Mouse (Mus musculus) telencephalon, adult 2 months (tissue): ENCODE data around the gene Hyal2.

ENCODE experiments used
- DNase-seq: peaks from one replicate; pipeline ENCODE4 v3.0.0-alpha.2; 2011; ENCODE audit warnings: low read depth, low spot score

Gene Hyal2

DNA sequence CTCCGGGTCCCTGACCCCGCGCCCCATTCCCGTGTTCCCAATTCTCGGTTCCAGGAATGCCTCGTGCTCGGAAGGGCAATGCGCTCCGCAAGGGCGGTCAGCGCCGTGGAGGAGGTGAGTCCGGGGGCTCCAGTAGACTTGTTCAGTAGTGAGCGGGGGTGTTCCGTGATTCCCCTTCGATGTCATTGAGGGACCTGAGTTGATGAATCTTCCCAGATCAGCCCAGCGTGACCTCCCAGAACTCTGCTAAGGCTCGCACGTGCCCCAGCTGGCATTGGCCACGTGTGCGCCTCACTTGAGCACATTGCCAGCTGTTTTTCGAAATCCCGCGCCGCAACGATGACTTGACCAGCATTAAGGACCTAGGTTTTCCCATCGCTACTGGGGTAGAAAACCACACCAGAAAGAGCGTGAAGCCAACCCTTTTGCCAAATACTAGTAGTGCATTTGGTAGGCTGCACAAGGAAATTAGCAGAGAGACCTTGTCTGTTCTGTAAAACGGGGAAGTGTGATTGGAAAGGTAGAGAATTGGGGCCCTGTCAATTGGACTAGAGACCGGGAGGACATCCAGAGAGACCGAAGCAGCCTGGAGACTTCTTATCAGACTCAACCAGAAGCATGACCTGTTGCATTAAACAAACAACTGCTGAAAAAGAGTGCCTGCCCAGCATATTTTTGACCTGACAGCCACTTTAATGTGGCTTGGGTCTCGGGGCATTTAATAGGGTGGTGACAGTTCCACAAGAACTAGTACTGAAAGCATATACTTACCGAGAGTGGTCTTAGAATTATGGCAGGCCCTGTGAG lies 20.3 kb downstream of the Hyal2 start:
- no peak for DNase-seq

DNA sequence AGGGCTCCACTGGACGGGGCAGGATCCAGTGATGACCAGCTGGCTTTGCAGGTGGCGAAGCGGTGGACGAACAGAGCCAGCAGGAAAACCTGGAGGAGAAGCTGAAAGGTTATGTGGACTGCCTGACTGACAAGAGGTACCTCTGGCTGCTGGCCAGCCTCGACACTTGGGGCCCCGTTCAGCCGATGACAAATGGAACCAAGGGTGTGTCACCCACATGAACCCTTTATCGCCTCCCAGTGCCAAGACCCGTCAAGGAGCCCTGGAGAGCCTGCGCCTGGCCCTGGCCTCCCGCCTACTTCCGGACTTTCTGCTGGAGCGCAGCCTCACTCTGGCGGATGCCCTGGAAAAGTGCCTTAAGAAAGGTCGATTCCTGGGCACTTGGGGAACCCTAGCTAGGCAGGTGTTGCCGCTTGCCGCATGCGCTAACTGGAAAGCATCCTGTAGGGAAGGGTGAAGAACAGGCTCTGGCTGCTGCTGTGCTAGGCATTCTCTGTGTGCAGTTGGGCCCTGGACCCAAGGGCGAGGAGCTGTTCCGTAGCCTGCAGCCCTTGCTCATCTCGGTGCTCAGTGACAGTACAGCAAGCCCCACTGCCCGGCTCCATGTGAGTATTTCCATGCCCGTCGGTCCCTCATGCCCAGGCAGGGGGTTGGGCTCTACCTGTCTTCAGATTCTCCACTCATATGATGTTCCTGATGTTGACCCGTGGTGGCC lies 22.5 kb downstream of the Hyal2 start:
- no peak for DNase-seq

DNA sequence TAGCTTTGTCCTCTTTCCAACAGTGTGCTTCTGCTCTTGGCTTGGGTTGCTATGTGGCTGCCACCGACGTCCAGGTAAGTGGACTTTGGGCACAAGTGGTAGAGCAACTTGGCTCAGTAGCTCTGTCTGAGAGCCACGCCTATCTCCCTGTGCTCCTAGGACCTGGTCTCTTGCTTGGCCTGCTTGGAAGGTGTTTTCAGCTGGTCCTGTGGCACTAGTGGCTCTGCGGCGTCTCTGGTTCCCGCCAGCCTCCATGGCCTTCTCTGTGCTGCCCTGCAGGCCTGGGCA lies 23.0 kb downstream of the Hyal2 start:
- no peak for DNase-seq

DNA sequence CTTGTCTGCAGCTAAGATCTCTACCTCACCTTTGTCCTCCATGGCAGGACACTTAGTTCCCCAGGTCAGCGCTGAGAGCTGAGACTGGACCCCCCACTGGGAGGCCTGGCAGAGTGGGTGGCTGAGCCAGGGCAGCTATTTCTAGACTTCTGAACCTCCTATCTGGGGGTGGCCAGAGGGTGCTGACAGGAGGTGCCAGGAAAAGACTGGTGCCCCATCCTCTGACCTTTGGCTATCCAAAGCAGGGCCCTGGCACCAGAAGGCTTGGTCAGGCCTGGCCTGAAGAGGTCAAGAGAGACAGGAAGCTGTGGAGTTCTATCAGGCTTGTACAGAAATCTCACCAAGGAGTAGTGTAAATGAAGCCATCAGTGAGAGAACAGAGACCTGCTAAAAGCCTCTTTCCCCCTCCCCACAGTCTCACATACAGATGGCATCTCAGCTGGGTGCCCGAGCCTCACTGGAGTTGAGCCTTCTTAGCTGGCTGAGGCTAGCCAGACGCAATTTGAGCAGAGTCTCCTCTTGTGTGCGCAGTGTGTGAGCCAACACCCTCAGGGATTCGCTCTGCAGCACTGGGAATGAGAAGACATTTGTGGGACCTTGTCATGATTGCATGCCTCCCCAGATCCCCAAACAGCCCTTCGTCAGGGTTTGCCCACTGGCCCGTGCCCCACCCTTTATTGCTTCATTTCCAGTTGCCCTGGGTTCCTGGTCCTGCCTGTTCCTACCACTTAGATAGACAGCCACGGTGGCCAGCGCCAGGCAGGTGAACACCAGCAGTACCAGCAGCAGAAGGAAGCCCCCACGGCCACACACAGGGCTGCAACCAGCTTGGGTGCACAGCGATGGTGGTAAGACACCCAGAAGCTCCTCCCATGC lies 25.6 kb downstream of the Hyal2 start:
- DNase-seq = no peak

DNA sequence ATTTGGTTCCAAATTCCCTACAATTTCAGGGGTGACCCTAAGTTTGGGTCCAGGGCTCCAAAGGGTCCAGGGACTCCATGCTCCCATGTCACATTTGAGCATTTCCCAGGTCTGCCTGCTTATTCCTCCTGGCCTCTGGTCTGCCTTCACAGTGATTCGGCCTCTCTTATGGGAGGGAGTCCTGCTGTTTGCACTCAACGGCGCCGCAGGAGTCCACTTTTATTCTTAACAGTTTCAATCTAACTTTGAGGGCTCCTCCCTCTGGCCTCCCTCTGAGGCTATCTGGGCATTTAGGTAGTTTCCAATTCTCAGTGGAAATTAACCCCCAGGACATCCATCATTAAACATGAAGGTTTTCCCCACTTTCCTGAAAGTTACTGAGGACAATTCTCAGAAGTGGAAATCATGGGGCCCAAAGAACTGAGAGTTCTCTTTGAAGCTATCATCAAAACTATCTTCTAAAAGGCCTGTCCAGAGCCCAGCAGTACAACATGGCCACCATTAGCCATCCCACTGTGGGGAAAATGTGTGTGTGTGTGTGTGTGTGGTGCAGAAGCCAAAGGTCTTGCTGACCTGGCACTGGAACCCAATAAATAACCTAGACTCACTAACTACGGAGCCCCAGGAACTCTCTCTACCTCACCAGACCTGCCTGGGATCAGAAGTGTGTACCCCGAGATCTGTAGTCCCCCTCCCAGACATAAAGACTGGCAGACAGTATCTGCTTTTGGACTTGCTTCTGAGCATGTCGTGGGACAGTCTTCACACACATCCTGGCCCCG lies 26.7 kb downstream of the Hyal2 start:
- no peak for DNase-seq

DNA sequence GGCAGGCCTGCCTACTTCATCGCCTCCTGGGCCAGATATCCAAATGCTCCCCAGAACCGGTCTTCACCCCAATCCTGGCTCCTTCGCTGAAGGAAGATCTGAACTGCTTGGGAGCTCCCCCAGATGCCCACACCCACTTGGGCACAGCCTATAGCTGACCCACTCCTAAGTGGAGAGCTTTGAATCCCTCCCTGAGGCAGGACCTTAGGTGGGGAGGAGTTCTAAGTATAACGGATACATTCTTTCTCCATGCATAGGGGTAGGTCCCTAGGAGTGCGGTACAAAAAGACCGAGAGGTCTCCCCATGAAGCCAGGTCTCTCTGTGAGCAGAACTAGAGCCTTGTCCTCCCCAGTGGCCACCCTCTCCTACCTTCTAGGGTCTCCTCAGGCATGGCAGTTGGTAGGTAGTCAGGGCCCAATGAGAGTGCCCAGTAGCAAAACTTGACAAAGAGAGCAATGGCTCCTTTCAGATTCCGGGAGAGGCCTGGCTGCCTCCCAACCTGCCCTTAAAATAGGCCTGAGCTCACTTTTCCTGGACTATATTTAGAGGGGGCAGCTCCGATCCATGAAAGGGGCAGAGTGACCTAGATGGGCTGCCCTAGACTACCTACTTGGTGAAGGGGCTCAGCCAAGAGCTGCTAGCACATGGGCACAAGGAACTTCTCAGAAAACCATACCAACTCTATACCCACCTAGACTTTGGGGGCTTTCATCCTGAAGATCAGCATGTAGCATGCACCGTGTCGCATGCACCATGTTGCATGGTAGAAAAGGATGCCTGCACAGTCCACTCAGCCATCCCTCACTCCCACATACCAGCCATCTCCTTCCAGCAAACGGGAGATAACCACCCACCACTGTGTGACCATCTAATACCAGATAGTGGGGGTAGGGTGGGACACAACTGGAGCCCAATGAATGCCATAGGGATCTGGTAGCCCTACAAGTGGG lies 29.1 kb downstream of the Hyal2 start:
- DNase-seq = no peak

DNA sequence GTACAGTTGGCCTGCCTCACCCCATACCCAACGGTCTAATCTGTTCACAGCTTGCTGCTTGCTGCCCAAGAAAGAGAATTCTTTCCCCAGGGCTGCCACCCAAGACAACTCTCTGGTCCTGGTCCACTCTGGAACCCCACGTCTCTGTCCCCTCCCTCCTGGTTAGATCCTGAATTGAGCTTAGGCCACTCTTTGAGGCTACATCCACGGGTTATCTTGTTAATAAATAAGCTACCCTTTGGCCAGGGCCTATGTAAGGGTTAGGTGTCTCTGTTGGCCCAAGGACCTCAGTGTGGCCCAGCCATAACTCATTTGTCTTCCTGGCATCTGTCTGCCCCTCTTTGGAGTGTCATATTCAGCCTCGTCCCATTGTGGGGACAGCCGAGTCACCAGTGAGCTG lies 30.6 kb downstream of the Hyal2 start:
- no peak for DNase-seq

DNA sequence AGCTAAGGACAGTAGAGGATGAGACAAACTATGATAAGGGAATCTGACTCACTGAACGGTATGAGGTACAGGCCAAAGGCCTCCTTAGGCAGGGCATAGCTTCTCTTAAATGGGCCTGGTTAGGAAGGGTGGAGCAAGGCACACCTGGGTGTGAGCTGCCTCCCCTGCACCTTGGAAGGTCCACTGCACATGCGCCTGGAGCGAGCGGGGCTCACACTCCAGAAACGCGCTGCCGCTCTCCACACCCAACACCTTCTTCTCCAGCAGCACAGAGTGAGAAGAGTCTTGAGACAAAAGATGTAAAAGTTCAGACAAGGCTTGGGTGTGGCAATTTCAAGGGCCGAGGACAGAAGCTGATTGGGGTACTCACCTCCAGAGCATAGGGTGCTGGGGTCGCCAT lies 31.7 kb downstream of the Hyal2 start:
- DNase-seq = no peak

DNA sequence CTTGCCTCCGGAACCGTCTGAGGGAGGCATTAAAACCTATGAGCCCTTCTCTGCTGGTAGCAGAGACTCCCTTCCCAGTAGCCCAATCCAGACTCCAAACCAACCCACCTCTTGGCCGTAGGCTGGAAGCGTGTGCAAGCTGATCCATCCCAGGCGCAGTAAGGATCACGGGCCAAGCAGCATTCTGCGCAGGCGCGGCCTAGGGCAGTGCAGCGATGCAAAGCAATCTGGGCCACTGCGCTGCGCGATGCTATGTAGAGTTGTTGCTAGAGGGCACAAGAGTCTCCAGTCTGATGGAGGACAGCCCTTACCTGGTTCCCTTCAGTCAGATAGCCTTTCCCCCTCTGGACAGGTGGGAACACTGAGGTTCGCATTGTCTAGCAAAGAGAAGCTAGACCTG lies 32.1 kb downstream of the Hyal2 start:
- DNase-seq = no peak

DNA sequence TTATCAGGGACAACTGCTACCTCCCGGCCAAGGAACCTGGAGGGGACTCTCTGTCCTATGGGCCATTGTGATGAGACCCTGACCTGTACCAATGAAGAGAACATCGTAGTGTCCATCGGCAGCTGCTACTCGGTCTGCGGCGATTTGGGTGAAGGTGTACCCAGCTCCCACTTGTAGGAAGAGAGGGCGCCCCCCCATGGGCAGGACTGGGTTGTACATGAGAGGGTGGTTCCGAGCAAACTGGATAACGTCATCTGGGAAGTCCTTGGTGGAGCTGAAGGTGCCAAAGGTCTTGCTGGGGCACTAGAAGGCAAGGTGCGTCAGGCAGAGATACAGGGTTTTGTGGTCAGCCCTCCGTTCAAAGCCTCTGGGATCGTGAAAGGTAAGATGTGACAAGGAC lies 33.0 kb downstream of the Hyal2 start:
- no peak for DNase-seq

DNA sequence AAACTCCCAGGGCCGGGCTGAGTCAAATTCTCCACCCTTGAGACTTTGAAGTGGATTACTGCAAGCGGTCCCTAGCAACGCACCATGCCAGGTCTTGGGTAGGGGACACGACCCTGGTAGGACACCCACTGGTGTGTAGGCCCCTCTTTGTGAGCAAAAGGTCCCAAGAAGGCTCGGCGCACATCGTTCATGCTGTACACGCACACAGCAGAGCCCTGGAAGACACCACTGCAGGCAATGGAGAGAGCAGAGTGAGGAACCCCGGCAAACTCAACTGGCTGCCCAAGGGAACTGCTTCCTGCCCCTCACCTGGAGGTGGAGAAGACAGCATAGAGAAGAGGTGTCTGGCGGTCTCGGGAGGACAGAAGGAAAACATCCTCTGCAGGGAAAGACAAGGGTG lies 33.5 kb downstream of the Hyal2 start:
- DNase-seq = no peak

DNA sequence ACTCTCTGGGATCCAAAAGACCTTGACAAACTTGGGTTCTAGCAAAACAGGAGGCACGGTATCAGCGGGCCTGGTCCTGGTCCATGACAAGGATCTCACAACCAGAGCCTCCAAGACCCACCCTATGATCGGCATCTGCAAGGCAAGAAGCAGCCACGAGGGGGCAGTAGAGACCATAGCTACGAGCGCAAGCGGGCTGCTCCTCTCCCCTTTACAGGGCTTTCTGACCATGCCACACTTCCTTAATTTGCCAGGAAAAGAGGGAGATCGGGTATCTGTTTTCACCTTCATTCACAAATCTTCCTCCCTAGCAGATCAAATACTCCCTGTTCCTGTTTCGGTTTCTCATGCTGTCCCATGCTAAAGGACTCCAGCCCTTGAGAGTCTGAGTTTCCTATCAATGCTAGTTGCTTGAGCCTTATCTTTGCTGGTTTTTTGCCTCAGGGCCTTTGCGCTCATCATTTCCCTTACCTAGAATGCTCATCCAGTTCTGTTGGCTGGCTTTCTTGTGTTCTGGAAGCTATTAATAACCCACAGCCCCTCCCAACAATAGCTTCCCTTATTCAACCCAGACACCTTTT lies 34.4 kb downstream of the Hyal2 start:
- DNase-seq = peak; percentile 53

DNA sequence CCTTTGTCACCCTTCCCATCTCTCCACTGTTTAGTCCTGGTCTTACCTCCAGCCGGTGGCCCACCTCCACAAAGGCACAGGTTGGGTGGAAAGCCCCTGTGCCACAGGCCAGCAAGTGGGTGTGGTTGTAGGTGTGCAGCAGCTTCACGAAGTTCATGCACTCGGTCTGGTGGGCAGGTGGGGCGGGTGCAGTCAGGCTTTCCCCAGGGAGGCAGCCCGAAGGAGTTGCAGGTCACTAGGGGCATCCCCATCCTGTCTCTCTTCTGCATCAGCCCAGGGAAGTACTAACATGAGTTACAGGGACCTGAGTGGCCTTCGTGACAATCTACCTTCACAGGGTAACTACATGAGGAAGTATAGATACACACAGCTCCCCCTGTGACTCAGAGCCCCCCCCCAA lies 35.5 kb downstream of the Hyal2 start:
- DNase-seq = no peak

DNA sequence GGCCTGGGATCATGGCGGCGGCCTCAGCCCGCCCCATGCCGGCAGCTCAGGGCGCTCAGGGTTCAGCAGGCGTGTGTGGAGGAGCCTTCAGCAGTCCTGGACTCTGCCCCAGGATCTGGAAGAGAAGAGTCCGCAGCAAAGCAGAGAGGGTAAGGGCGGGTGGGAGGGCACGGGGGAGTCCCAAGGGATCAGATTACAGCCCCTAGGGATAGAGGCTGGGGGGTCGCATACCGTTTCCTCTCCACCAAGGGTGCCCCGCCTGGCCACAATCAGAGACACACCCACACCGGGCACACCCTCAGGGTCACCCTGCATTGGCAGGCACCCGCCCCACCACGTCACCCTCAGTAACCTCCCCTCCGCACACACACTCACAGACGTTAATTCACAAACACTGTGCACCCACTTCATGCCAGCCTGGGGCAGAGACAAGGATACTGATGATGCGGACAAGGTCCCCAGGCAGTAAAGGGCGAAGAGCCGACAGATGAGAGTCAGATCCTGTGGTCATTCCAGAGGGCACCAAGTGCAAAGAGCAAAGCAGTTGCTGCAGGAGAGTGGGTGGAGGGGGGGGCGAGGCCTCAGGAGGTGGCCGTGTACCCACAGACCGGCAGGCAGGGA lies 37.4 kb downstream of the Hyal2 start:
- DNase-seq = no peak

DNA sequence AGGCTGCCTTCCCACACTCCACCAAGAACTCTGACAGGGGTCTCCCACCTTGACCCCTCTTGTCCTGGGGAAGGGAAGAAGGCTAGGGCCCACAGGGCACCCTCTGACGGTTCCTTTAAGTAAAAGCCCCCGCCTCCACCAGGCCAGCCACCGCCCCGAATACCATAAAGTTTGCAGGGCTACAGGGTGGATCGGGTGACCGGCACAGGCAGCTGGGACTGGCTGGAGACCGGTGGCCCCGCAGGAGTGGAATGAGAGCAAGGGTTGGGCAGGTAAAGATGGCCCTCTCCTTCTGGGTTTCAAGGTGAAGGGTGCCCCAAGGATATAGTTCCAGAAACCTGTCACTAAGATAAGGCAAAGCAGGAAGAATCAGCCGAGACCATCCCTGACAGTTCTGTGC lies 38.8 kb downstream of the Hyal2 start:
- DNase-seq = no peak

DNA sequence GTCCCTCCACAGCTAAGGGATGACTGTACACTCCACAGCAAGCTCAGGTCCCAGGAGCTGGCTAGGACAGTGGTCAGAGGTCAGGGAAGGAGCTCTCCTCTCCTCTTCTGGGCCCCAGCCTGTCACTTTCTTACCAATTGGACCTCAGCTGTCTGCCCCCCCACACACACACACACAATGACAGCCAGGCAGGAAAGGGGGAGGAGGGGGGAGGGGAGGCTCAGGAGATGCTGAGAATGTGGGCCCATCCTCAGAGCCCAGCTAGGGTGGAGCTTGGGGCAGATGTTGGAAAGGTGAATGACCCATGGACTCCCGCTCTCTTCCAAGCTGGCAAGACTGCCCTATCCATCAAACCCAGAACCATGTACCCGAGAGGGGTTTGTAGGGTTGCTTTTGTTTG lies 39.3 kb downstream of the Hyal2 start:
- DNase-seq = no peak

DNA sequence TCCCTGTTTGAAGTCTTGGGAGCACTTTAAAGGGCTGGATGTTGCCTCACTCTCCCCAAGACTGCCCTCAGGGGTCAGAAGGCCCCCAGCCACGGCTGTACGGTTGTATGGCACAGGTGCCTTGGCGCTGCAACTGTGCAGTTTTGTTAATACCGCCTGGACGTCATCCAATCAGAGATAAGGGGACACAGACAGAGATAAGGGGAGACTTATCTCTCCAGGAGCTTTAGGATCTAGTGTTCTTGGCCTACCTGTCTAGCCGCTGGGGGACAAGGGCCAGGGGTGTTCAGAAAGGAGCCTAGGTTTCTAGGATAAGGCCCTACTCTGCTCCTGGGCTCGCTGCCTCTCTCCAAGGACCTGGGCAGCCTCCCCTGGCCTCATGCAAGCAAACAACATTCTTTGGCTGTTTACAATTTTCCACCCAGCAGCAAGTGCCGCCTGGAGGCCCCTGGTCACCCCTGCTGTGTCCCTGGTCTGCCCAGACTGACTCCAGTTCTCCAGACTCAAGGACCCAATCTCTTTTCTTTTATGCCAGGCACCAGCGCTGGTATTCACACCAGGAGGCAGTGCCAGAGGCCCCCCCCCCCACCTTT lies 40.0 kb downstream of the Hyal2 start:
- no peak for DNase-seq

DNA sequence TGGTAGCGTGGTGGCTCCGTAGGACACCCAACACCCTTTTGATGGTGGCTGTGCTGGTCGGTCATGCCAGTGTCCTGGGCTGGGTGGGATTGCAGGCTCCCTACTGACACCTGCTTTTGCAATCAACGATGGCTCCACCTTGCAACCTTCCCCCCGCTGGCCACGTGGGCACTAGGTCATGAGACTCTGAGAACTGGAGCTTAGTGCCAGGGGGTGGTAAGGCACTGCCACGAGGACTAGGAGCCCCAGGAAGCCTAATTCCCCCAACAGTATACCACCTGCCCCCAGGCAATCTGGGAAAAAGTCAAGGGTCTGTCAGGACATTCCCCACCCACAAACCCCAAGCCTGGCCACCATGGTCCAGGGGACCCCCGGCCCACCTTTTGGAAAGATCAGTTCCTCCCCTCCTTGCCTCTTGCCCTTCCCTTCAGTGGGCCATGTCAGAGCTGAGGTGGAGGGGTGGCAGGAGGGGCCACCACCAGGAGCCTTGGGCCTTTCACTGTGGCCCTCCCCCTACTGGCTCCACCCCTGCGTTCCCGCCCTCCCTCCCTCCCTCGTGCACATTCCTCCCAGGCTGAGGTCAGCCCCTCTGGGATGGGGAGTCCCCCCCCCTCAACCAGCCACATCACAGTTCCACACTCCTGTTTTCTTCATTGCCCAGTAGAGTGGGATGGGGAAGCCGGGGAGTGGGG lies 41.1 kb downstream of the Hyal2 start, which contains the start of gene Sema3b:
Gene Sema3b, minus strand, starts transcription at position 489 of the 692 bp plus-strand sequence.
- DNase-seq = no peak

DNA sequence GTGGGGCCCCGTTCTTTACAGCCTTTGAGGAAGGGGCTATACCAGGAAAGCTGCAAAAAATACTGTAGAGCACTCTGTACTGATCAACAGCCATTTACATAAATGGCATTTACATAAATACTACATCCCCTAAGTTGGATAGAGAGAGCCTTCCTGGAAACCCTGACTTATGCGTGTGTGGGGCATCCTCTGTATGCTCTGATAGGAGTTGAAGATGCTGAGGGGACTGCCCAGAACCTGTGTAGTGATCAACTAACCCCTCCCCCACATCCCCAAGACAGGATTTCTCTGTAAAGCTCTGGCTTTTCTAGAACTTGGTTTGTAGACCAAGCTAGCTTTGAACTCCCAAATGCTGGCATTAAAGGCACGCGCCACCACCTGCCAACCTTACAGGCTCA lies 41.7 kb downstream of the Hyal2 start:
- DNase-seq = no peak
